Mouse (Mus musculus): Measurements from ENCODE around the gene Hist1h4h. TPM values are rescaled to one million over a fixed set of nuclear protein-coding genes. Genes with fewer than 3 reads are reported as not detected.
A peak's percentile ranks its signal among the peaks of the same experiment; 100 is the strongest.
"Not testable (repeated sequence)": the region's sequence is repeated elsewhere in the genome, so short reads cannot be mapped to it uniquely, and the experiment has no call there.

Hist1h4h gene
- polyA plus RNA-seq, 1 experiment from 2014 or later, result 3.3 TPM

- Histone ChIP-seq H3K9ac (peak overlapping the region; percentile 71), H3K4me2 (replicated peaks) (peak overlapping the region; percentile 67), H3K27ac (peak overlapping the region; percentile 67), H3K4me3 (replicated peaks; ENCODE audit: low read length) (peak overlapping the region; percentile 35), H3K4me1 (replicated peaks; ENCODE audit: control insufficient read depth, insufficient read depth, low read length) (peaks cover 29% of the 10 kb centered on the region)
- not testable (repeated sequence) for H3K36me3 ChIP-seq (replicated peaks; ENCODE audit: control insufficient read depth, insufficient read depth); ATAC-seq (ENCODE audit: low FRiP score); H3K27me3 ChIP-seq (ENCODE audit: control insufficient read depth, insufficient read depth, low read length); DNase-seq (ENCODE audit: low spot score); H3K9me3 ChIP-seq (ENCODE audit: control insufficient read depth, low read length)
- under 1% methylated on average over 8 of the region's 40 CpGs for WGBS
Measured at GRCm38 (mm10) chr13:23575864-23576313, 45.0 kb downstream of the Hist1h4h start.

- WGBS, result 6% methylated on average over 7 of the region's 7 CpGs
- ATAC-seq (ENCODE audit: low FRiP score) (no peak), DNase-seq (ENCODE audit: low spot score) (no peak)
- H3K4me1 ChIP-seq (replicated peaks; ENCODE audit: control insufficient read depth, insufficient read depth, low read length), result peaks cover 29% of the 10 kb centered on the region
- H3K9me3 ChIP-seq (ENCODE audit: control insufficient read depth, low read length), result no peaks in the 10 kb centered on the region
- peak overlapping the region; percentile 71 for H3K9ac ChIP-seq
- peak overlapping the region; percentile 67 for H3K27ac ChIP-seq
- H3K4me3 ChIP-seq (replicated peaks; ENCODE audit: low read length), result peak overlapping the region; percentile 35
- H3K27me3 ChIP-seq (ENCODE audit: control insufficient read depth, insufficient read depth, low read length), result no peaks in the 10 kb centered on the region
- no peaks in the 10 kb centered on the region for H3K36me3 ChIP-seq (replicated peaks; ENCODE audit: control insufficient read depth, insufficient read depth)
- peak overlapping the region; percentile 67 for H3K4me2 ChIP-seq (replicated peaks)
Measured at GRCm38 (mm10) chr13:23576351-23576881, 45.6 kb downstream of the Hist1h4h start.

- WGBS, result 56% methylated on average over 6 of the region's 6 CpGs
- no peak for ATAC-seq (ENCODE audit: low FRiP score)
Measured at GRCm38 (mm10) chr13:23576906-23577639, 46.2 kb downstream of the Hist1h4h start.

GRCm38 (mm10) chr13:23577835-23578234 lies 47.0 kb downstream of the Hist1h4h start:
- no peak for ATAC-seq (ENCODE audit: low FRiP score)

More at GRCm38 (mm10) chr13:23576906-23577639, 46.2 kb downstream of the Hist1h4h start:
- Histone ChIP-seq H3K4me2 (replicated peaks) (peak overlapping the region; percentile 67), H3K4me3 (replicated peaks; ENCODE audit: low read length) (peak overlapping the region; percentile 35; the same call in 1 of the 2 replicates), H3K27me3 (ENCODE audit: control insufficient read depth, insufficient read depth, low read length) (no peaks in the 10 kb centered on the region), H3K36me3 (replicated peaks; ENCODE audit: control insufficient read depth, insufficient read depth) (no peaks in the 10 kb centered on the region), H3K4me1 (replicated peaks; ENCODE audit: control insufficient read depth, insufficient read depth, low read length) (peaks cover 30% of the 10 kb centered on the region), H3K9me3 (ENCODE audit: control insufficient read depth, low read length) (no peaks in the 10 kb centered on the region), H3K9ac (0 out of 2 replicates have a peak overlapping the region, but pooled peaks have one; percentile 71), H3K27ac (no peak overlapping the region)
- no peak for DNase-seq (ENCODE audit: low spot score)

More at GRCm38 (mm10) chr13:23577835-23578234, 47.0 kb downstream of the Hist1h4h start:
- no peak for DNase-seq (ENCODE audit: low spot score)
- Histone ChIP-seq H3K4me3 (replicated peaks; ENCODE audit: low read length) (no peak overlapping the region), H3K27ac (no peak overlapping the region), H3K4me1 (replicated peaks; ENCODE audit: control insufficient read depth, insufficient read depth, low read length) (peaks cover 30% of the 10 kb centered on the region), H3K9ac (no peak overlapping the region), H3K27me3 (ENCODE audit: control insufficient read depth, insufficient read depth, low read length) (no peaks in the 10 kb centered on the region), H3K9me3 (ENCODE audit: control insufficient read depth, low read length) (no peaks in the 10 kb centered on the region), H3K36me3 (replicated peaks; ENCODE audit: control insufficient read depth, insufficient read depth) (no peaks in the 10 kb centered on the region), H3K4me2 (replicated peaks) (no peak overlapping the region)
- 97% methylated on average over 1 of the region's 1 CpGs for WGBS

Small RNAs within 50 kb of the gene (microRNA-seq; reads per million reads assigned to microRNA genes)
- gene Gm44297, result not detected
- gene Gm44359, result not detected
- not detected for gene Gm44394
- gene n-TStga1, result not detected

Other genes with a start within 250 kb of the Hist1h4h start
- 48.8 and 52.0 TPM in 2 replicates for gene Zfp322a, start 161.8 kb upstream of the Hist1h4h start, polyA plus RNA-seq (2014; fragmentation: Nextera tagmentation; extraction: Ambion mirVana)
- 8.5 and 8.9 TPM in 2 replicates for gene Abt1, start 107.2 kb upstream of the Hist1h4h start, polyA plus RNA-seq (2014; fragmentation: Nextera tagmentation; extraction: Ambion mirVana)
- gene Btn1a1, start 65.1 kb upstream of the Hist1h4h start, polyA plus RNA-seq (2014; fragmentation: Nextera tagmentation; extraction: Ambion mirVana), result 0.05 TPM in 1 of 2 replicates, not detected in the other
- gene Btn2a2, start 42.2 kb upstream of the Hist1h4h start, polyA plus RNA-seq (2014; fragmentation: Nextera tagmentation; extraction: Ambion mirVana), result 0.21 TPM in 1 of 2 replicates, not detected in the other
- 0.81 and 3.3 TPM in 2 replicates for gene Hist1h2af, start 2.9 kb downstream of the Hist1h4h start, polyA plus RNA-seq (2014; fragmentation: Nextera tagmentation; extraction: Ambion mirVana)
- gene Hist1h3g, start 4.4 kb downstream of the Hist1h4h start, polyA plus RNA-seq (2014; fragmentation: Nextera tagmentation; extraction: Ambion mirVana), result 1.2 TPM in 1 of 2 replicates, not detected in the other
- 0.22 TPM in 1 of 2 replicates, not detected in the other for gene Hist1h2bh, start 12.3 kb downstream of the Hist1h4h start, polyA plus RNA-seq (2014; fragmentation: Nextera tagmentation; extraction: Ambion mirVana)
- 0.28 and 0.29 TPM in 2 replicates for gene Hist1h3f, start 13.0 kb downstream of the Hist1h4h start, polyA plus RNA-seq (2014; fragmentation: Nextera tagmentation; extraction: Ambion mirVana)
- not detected in 2 replicates for gene Hist1h4f, start 20.6 kb downstream of the Hist1h4h start, polyA plus RNA-seq (2014; fragmentation: Nextera tagmentation; extraction: Ambion mirVana)
- 0.12 and 0.17 TPM in 2 replicates for gene Hist1h1d, start 22.2 kb downstream of the Hist1h4h start, polyA plus RNA-seq (2014; fragmentation: Nextera tagmentation; extraction: Ambion mirVana)
- 1.5 and 3.1 TPM in 2 replicates for gene Hist1h3e, start 31.3 kb downstream of the Hist1h4h start, polyA plus RNA-seq (2014; fragmentation: Nextera tagmentation; extraction: Ambion mirVana)
- 21.8 and 22.5 TPM in 2 replicates for gene Hist1h2ae, start 40.2 kb downstream of the Hist1h4h start, polyA plus RNA-seq (2014; fragmentation: Nextera tagmentation; extraction: Ambion mirVana)
- 0.94 and 2.3 TPM in 2 replicates for gene Hist1h2bg, start 40.3 kb downstream of the Hist1h4h start, polyA plus RNA-seq (2014; fragmentation: Nextera tagmentation; extraction: Ambion mirVana)
- 0.91 and 1.8 TPM in 2 replicates for gene Hist1h2bf, start 43.1 kb downstream of the Hist1h4h start, polyA plus RNA-seq (2014; fragmentation: Nextera tagmentation; extraction: Ambion mirVana)
- 0.77 TPM in 1 of 2 replicates, not detected in the other for gene Hist1h2ad, start 43.3 kb downstream of the Hist1h4h start, polyA plus RNA-seq (2014; fragmentation: Nextera tagmentation; extraction: Ambion mirVana)
- 1.4 and 2.2 TPM in 2 replicates for gene Hist1h3d, start 44.7 kb downstream of the Hist1h4h start, polyA plus RNA-seq (2014; fragmentation: Nextera tagmentation; extraction: Ambion mirVana)
- gene Hist1h4d, start 50.5 kb downstream of the Hist1h4h start, polyA plus RNA-seq (2014; fragmentation: Nextera tagmentation; extraction: Ambion mirVana), result 29.1 and 37.2 TPM in 2 replicates
- 0.52 and 1.0 TPM in 2 replicates for gene Hist1h2be, start 90.1 kb downstream of the Hist1h4h start, polyA plus RNA-seq (2014; fragmentation: Nextera tagmentation; extraction: Ambion mirVana)
- 4.4 and 5.3 TPM in 2 replicates for gene Hist1h1e, start 91.5 kb downstream of the Hist1h4h start, polyA plus RNA-seq (2014; fragmentation: Nextera tagmentation; extraction: Ambion mirVana)
- 0.26 and 0.27 TPM in 2 replicates for gene Hist1h2ac, start 152.9 kb downstream of the Hist1h4h start, polyA plus RNA-seq (2014; fragmentation: Nextera tagmentation; extraction: Ambion mirVana)
- 14.5 and 15.1 TPM in 2 replicates for gene Hist1h2bc, start 153.1 kb downstream of the Hist1h4h start, polyA plus RNA-seq (2014; fragmentation: Nextera tagmentation; extraction: Ambion mirVana)
- gene Hist1h1t, start 164.8 kb downstream of the Hist1h4h start, polyA plus RNA-seq (2014; fragmentation: Nextera tagmentation; extraction: Ambion mirVana), result not detected in 2 replicates
- 3.0 and 3.5 TPM in 2 replicates for gene Hist1h4c, start 167.4 kb downstream of the Hist1h4h start, polyA plus RNA-seq (2014; fragmentation: Nextera tagmentation; extraction: Ambion mirVana)
- 4.8 and 7.0 TPM in 2 replicates for gene Hfe, start 179.8 kb downstream of the Hist1h4h start, polyA plus RNA-seq (2014; fragmentation: Nextera tagmentation; extraction: Ambion mirVana)
- gene Hist1h1c, start 207.8 kb downstream of the Hist1h4h start, polyA plus RNA-seq (2014; fragmentation: Nextera tagmentation; extraction: Ambion mirVana), result 7.2 and 8.3 TPM in 2 replicates
- 1.1 TPM in 1 of 2 replicates, not detected in the other for gene Hist1h3c, start 214.6 kb downstream of the Hist1h4h start, polyA plus RNA-seq (2014; fragmentation: Nextera tagmentation; extraction: Ambion mirVana)
- 0.64 TPM in 1 of 2 replicates, not detected in the other for gene Hist1h2bb, start 215.7 kb downstream of the Hist1h4h start, polyA plus RNA-seq (2014; fragmentation: Nextera tagmentation; extraction: Ambion mirVana)
- gene Hist1h2ab, start 220.1 kb downstream of the Hist1h4h start, polyA plus RNA-seq (2014; fragmentation: Nextera tagmentation; extraction: Ambion mirVana), result 6.7 and 9.8 TPM in 2 replicates
- 1.1 and 1.8 TPM in 2 replicates for gene Hist1h3b, start 221.2 kb downstream of the Hist1h4h start, polyA plus RNA-seq (2014; fragmentation: Nextera tagmentation; extraction: Ambion mirVana)
- 2.1 TPM in 1 of 2 replicates, not detected in the other for gene Hist1h4b, start 226.0 kb downstream of the Hist1h4h start, polyA plus RNA-seq (2014; fragmentation: Nextera tagmentation; extraction: Ambion mirVana)
- 0.55 TPM in 1 of 2 replicates, not detected in the other for gene Hist1h4a, start 230.2 kb downstream of the Hist1h4h start, polyA plus RNA-seq (2014; fragmentation: Nextera tagmentation; extraction: Ambion mirVana)
- 0.94 and 2.1 TPM in 2 replicates for gene Hist1h3a, start 231.3 kb downstream of the Hist1h4h start, polyA plus RNA-seq (2014; fragmentation: Nextera tagmentation; extraction: Ambion mirVana)
- gene Hist1h1a, start 232.6 kb downstream of the Hist1h4h start, polyA plus RNA-seq (2014; fragmentation: Nextera tagmentation; extraction: Ambion mirVana), result 0.50 and 1.1 TPM in 2 replicates
- not detected in 2 replicates for gene Trim38, start 238.9 kb downstream of the Hist1h4h start, polyA plus RNA-seq (2014; fragmentation: Nextera tagmentation; extraction: Ambion mirVana)